Comparison of ENCODE assay signal across 28 mouse cellular contexts in the genomic region with DNA sequence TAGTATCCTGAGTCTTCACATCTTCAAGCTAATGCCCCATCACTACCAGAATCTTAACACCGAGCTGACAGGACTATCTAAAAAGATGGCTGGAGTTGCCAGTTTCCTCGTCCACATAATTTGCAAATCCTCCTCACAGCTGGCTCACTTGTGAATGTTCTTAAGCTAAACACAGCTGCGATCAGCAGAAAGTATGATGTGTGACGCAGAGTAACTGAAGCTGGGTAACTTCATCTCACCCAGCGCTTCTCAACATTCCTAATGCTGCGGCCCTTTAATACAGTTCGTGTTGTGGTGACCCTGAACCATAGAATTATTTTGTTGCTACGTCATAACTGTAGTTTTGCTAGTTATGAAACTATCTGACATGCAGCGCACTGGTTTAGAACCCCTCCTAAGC. TPM values are rescaled to one million over a fixed set of nuclear protein-coding genes. Genes with fewer than 3 reads are reported as not detected.
DNase-seq lines count a peak whose midpoint lies in the region; ATAC-seq lines count a peak whose summit lies in the region.
"Had no signal": no experiment of that assay in that cellular context is flagged by ENCODE, and none has a peak within 500 bp of the region (broad histone marks: within the 10 kb centered on the region; RNA-seq: fewer than 3 reads in every experiment).

No protein-coding gene starts in this region.

- peaks cover 5% of the 10 kb centered on the region for H3K36me3 ChIP-seq in limb, embryonic 11.5 days (ENCODE audit: control insufficient read depth, insufficient read depth, low read length)
- H3K36me3 ChIP-seq in limb, embryonic 10.5 days = peaks cover 100% of the 10 kb centered on the region

- H3K27me3 ChIP-seq in limb, embryonic 11.5 days (ENCODE audit: control insufficient read depth, insufficient read depth, low read length) = no peaks in the 10 kb centered on the region
- H3K27me3 ChIP-seq in limb, embryonic 10.5 days (ENCODE audit: low read depth, poor library complexity, severe bottlenecking) = no peaks in the 10 kb centered on the region
- H3K27me3 ChIP-seq: CH12.LX; embryonic facial prominence, embryonic 13.5 days; embryonic facial prominence, embryonic 15.5 days; forebrain, embryonic 12.5 days; Patski had no signal

- peak; percentile 58; the same call in 1 of the 2 replicates for ATAC-seq in frontal cortex, adult (ENCODE audit: low TSS enrichment)
- ATAC-seq in limb, embryonic 11.5 days (ENCODE audit: insufficient number of reproducible peaks, low FRiP score, low TSS enrichment, low read depth) = no peak
- ATAC-seq: activated CD4-positive, CD25-positive, alpha-beta regulatory T cell, adult 4 months; CD4-positive, CD25-positive, alpha-beta regulatory T cell, adult 4 months; forebrain, embryonic 14.5 days; forebrain, embryonic 16.5 days; Patski had no signal

- H3K4me1 ChIP-seq in limb, embryonic 11.5 days (ENCODE audit: control insufficient read depth, insufficient read depth, low read length) = no peaks in the 10 kb centered on the region
- no peaks in the 10 kb centered on the region for H3K4me1 ChIP-seq in limb, embryonic 10.5 days
- H3K4me1 ChIP-seq: embryonic facial prominence, embryonic 13.5 days; embryonic facial prominence, embryonic 15.5 days; forebrain, embryonic 10.5 days; forebrain, embryonic 12.5 days had no signal

- H3K9ac ChIP-seq in limb, embryonic 11.5 days (ENCODE audit: low read length) = no peak overlapping the region
- H3K9ac ChIP-seq: embryonic facial prominence, embryonic 13.5 days; embryonic facial prominence, embryonic 15.5 days; forebrain, embryonic 12.5 days had no signal

- WGBS in limb, embryonic 11.5 days = 95% methylated on average over 9 of the region's 9 CpGs
- WGBS in limb, embryonic 10.5 days = 93% methylated on average over 9 of the region's 9 CpGs

- no peaks in the 10 kb centered on the region for H3K9me3 ChIP-seq in limb, embryonic 11.5 days (ENCODE audit: control insufficient read depth, low read length)
- H3K9me3 ChIP-seq in limb, embryonic 10.5 days (replicated peaks) = no peaks in the 10 kb centered on the region
- H3K9me3 ChIP-seq: embryonic facial prominence, embryonic 13.5 days; embryonic facial prominence, embryonic 15.5 days; forebrain, embryonic 10.5 days; forebrain, embryonic 12.5 days; G1E had no signal

- no peak overlapping the region for H3K4me2 ChIP-seq in limb, embryonic 11.5 days (ENCODE audit: low read depth, severe bottlenecking)
- H3K4me2 ChIP-seq: embryonic facial prominence, embryonic 13.5 days; embryonic facial prominence, embryonic 15.5 days; forebrain, embryonic 12.5 days had no signal

- no peak overlapping the region for H3K27ac ChIP-seq in limb, embryonic 11.5 days (replicated peaks; ENCODE audit: low read depth, low read length)
- no peak overlapping the region for H3K27ac ChIP-seq in limb, embryonic 10.5 days
- H3K27ac ChIP-seq: embryonic facial prominence, embryonic 13.5 days; embryonic facial prominence, embryonic 15.5 days; forebrain, embryonic 10.5 days; forebrain, embryonic 12.5 days had no signal

- no peak for DNase-seq in frontal cortex, adult 2 months (ENCODE audit: extremely low spot score in 1 of 2, low spot score in 1 of 2)
- peak; percentile 11 for DNase-seq in limb, embryonic 11.5 days (ENCODE audit: low spot score)
- DNase-seq in limb, embryonic 10.5 days (ENCODE audit: low spot score) = no peak
- DNase-seq in brain, adult 2 months (ENCODE audit: low read depth, low spot score) = peak; percentile 33
- DNase-seq: adrenal gland, adult 8-10 months; adrenal gland, postnatal 14 days; adrenal gland, postnatal 36 days; B cell, adult 2 months; cerebellum, adult 11 months; cerebellum, adult 18-20 months; cerebellum, adult 8-10 months; cerebellum, adult 9-11 months; cerebellum, postnatal 14 days; cerebellum, postnatal 36 days; embryo, embryonic 11 days had no signal

- no peak overlapping the region for H3K4me3 ChIP-seq in limb, embryonic 11.5 days (ENCODE audit: low read depth, low read length)
- no peak overlapping the region for H3K4me3 ChIP-seq in limb, embryonic 10.5 days
- H3K4me3 ChIP-seq: embryonic facial prominence, embryonic 13.5 days; embryonic facial prominence, embryonic 15.5 days; erythroblast, embryonic 14.5 days; forebrain, embryonic 10.5 days; forebrain, embryonic 12.5 days had no signal

RNA-seq across cellular contexts. Expression of gene Dld, which starts 24.1 kb away (rescaled TPM):
- polyA plus RNA-seq in frontal cortex, adult 2 months (2012; rRNA removed) = 90.4 and 99.2 TPM in 2 replicates
- polyA plus RNA-seq in limb, embryonic 11.5 days (2014; fragmentation: Nextera tagmentation; extraction: Ambion mirVana) = 164 and 176 TPM in 2 replicates
- polyA plus RNA-seq in limb, embryonic 10.5 days (2016; fragmentation: Nextera tagmentation; extraction: Ambion mirVana) = 129 and 155 TPM in 2 replicates

Comparison
In these comparisons a context has a peak if more than half of its experiments do, and no peak if none do; other contexts are left out.
1. DNase-seq: peak in limb, embryonic 11.5 days (single experiment) and brain, adult 2 months (single experiment); none in frontal cortex, adult 2 months (0 of 2) and limb, embryonic 10.5 days (single experiment).